ENCODE assay signal across 8 mouse cellular contexts in the genomic region with DNA sequence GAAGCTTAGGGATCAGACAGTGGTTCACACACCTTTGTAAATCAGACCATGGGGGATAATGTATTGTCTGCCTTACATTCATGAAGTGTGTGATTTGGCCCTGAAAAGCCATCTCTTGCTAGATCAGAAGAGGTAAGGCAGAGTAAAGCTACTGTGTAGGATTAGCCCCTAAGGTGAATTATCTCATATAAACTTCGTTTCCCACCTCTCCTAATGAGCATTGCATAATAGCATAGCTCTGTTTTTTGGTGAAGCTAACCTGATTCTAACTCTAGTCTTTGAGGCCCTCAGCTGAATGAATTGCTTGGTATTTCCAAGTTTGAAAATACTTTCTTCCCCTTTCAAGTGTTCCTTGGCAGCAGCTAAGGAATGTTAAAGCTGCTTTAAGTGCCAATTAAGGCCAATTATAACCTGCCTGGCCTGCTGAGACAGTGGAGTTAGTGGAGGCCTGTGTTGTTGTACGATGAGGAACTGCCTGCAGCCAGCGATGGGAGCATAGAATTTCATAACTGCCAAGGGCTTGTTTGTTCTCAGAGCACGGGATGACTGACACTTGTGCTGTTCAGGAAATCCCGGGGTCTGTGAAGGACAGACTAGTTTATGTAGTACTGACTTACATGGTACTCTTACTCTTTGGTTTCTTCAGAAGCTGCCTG. TPM values are rescaled to one million over a fixed set of nuclear protein-coding genes. Genes with fewer than 3 reads are reported as not detected.
DNase-seq lines count a peak whose midpoint lies in the region; ATAC-seq and TF ChIP-seq lines count a peak whose summit lies in the region.

No protein-coding gene starts in this region.

- H3K9ac ChIP-seq in embryonic facial prominence, embryonic 15.5 days: no peak overlapping the region
- no peak overlapping the region for H3K9ac ChIP-seq in liver, embryonic 13.5 days

- peak; percentile 62; the same call in 1 of the 2 replicates for ATAC-seq in embryonic facial prominence, embryonic 15.5 days (ENCODE audit: insufficient number of reproducible peaks, low FRiP score, low TSS enrichment, low read depth)
- ATAC-seq in liver, embryonic 13.5 days (ENCODE audit: low read depth): no peak

- no peaks in the 10 kb centered on the region for H3K9me3 ChIP-seq in embryonic facial prominence, embryonic 15.5 days (replicated peaks)
- no peaks in the 10 kb centered on the region for H3K9me3 ChIP-seq in liver, embryonic 13.5 days (replicated peaks)

- no peaks in the 10 kb centered on the region for H3K27me3 ChIP-seq in embryonic facial prominence, embryonic 15.5 days
- H3K27me3 ChIP-seq in liver, embryonic 13.5 days: no peaks in the 10 kb centered on the region

- no peak overlapping the region for H3K4me2 ChIP-seq in embryonic facial prominence, embryonic 15.5 days (replicated peaks)
- H3K4me2 ChIP-seq in liver, embryonic 13.5 days: no peak overlapping the region

- no peak for TF ChIP-seq CTCF in layer of hippocampus, adult 2 months (conservative IDR thresholded peaks at IDR 0.05)
- TF ChIP-seq CTCF in olfactory bulb, adult 2 months (IDR thresholded peaks at IDR 0.05; ENCODE audit: insufficient read depth, low read depth, low read length): no peak

- no peak overlapping the region for H3K4me3 ChIP-seq in layer of hippocampus, adult 2 months
- H3K4me3 ChIP-seq in embryonic facial prominence, embryonic 15.5 days (replicated peaks): no peak overlapping the region
- no peak overlapping the region for H3K4me3 ChIP-seq in liver, embryonic 13.5 days (replicated peaks)
- H3K4me3 ChIP-seq in olfactory bulb, adult 2 months (ENCODE audit: insufficient read depth, low read depth, low read length): no peak overlapping the region

- no peak for TF ChIP-seq POLR2A in olfactory bulb, adult 2 months (IDR thresholded peaks at IDR 0.05; ENCODE audit: insufficient read depth, low read depth, low read length)

- H3K4me1 ChIP-seq in embryonic facial prominence, embryonic 15.5 days: peaks cover 29% of the 10 kb centered on the region
- peaks cover 50% of the 10 kb centered on the region for H3K4me1 ChIP-seq in liver, embryonic 13.5 days (replicated peaks)
- H3K4me1 ChIP-seq in olfactory bulb, adult 2 months (ENCODE audit: control insufficient read depth, insufficient read depth, low read length): peaks cover 9% of the 10 kb centered on the region; the same call in 1 of the 2 replicates

- DNase-seq in layer of hippocampus, adult 2 months (ENCODE audit: low spot score in 2 of 2): no peak
- no peak for DNase-seq in layer of hippocampus, postnatal 36 days
- DNase-seq in liver, embryonic 13.5 days: no peak
- DNase-seq in urinary bladder, adult 2 months (ENCODE audit: low spot score): no peak
- no peak for DNase-seq in testis, postnatal 10 days (ENCODE audit: low spot score)
- no peak for DNase-seq in cerebellum, adult 9-10 months

- peak overlapping the region; percentile 62 for H3K27ac ChIP-seq in layer of hippocampus, adult 2 months
- peak overlapping the region; percentile 55 for H3K27ac ChIP-seq in embryonic facial prominence, embryonic 15.5 days (replicated peaks)
- H3K27ac ChIP-seq in liver, embryonic 13.5 days: 0 out of 2 replicates have a peak overlapping the region, but pooled peaks have one; percentile 23
- H3K27ac ChIP-seq in olfactory bulb, adult 2 months (ENCODE audit: insufficient read depth, low read depth, low read length): 0 out of 2 replicates have a peak overlapping the region, but pooled peaks have one; percentile 25

- WGBS in embryonic facial prominence, embryonic 15.5 days: 11% methylated on average over 5 of the region's 5 CpGs
- WGBS in liver, embryonic 13.5 days (ENCODE audit: insufficient replicate concordance): 16% methylated on average over 5 of the region's 5 CpGs
- 17% methylated on average over 5 of the region's 5 CpGs for WGBS in olfactory bulb, adult 2 months

- no peaks in the 10 kb centered on the region for H3K36me3 ChIP-seq in embryonic facial prominence, embryonic 15.5 days
- no peaks in the 10 kb centered on the region for H3K36me3 ChIP-seq in liver, embryonic 13.5 days

RNA-seq across cellular contexts. Expression of gene Psmd6, which starts 56.2 kb away (rescaled TPM):
- total RNA-seq in layer of hippocampus, adult 2 months (2021): 100 to 1,000 TPM; 120 to 127 TPM
- total RNA-seq in layer of hippocampus, postnatal 36 days (2021): 100 to 1,000 TPM; 123 to 136 TPM
- polyA plus RNA-seq in embryonic facial prominence, embryonic 15.5 days (2015; fragmentation: Nextera tagmentation; extraction: Ambion mirVana): 203 and 215 TPM in 2 replicates
- polyA plus RNA-seq in liver, embryonic 13.5 days (2015; fragmentation: Nextera tagmentation; extraction: Ambion mirVana): 182 and 205 TPM in 2 replicates
- not detected in 2 replicates for polyA plus RNA-seq in olfactory bulb, adult 2 months (2012; ENCODE audit: insufficient read depth, insufficient read length, low replicate concordance, missing spikeins)
- 85.1 and 90.7 TPM in 2 replicates for polyA plus RNA-seq in urinary bladder, adult 2 months (2012; rRNA removed)
